ENCODE assay signal across 8 mouse cellular contexts in the genomic region with DNA sequence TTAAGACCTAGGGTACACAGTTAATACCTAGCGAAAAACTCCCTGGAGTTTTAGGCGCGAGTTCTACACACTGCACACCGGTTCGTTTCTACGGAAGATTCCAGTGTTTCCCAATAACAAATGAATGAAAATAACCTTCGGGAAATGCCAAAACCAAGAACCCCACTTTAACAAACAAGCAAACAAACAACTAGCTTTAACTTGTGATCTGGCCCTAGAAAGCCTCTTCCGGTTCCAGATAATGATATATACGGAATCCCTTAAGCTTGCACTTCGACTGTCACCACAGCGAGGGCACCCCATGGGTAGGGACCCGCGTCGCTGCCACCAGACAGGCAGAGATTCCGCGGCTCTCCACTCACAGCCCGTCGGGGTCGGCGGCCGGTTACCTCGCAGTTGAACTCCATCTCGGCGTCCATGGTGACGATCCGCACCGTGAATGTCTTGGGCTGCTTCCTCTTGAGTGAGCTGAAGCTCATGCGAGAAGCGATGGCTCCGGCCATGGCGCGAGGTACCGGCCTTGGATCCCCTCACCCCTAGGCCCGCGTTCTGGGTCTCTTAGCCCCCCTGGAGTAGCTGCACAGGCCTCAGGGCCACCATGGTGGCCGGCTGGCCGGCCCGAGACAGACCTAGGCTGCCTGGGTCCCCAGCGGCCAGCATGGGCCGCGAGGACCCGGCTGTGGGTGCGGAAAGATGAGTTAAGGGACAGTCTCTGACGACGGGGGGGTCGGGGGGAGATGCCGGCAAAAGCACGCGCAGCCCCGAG. TPM values are rescaled to one million over a fixed set of nuclear protein-coding genes. Genes with fewer than 3 reads are reported as not detected.
A peak's percentile ranks its signal among the peaks of the same experiment; 100 is the strongest.
DNase-seq lines count a peak whose midpoint lies in the region; ATAC-seq and TF ChIP-seq lines count a peak whose summit lies in the region.

No protein-coding gene starts in this region.

- intact Hi-C loops in left cerebral cortex, postnatal 36 days (cut with DNase I) = no loop called here

- no peak for TF ChIP-seq POLR2A in small intestine, adult 2 months (IDR thresholded peaks at IDR 0.05; ENCODE audit: low read depth, low read length)

- peak overlapping the region; percentile 81 for H3K4me2 ChIP-seq in forebrain, embryonic 15.5 days (replicated peaks)
- H3K4me2 ChIP-seq in hindbrain, embryonic 14.5 days (replicated peaks) = peak overlapping the region; percentile 70

- no peaks in the 10 kb centered on the region for H3K9me3 ChIP-seq in forebrain, embryonic 15.5 days
- no peaks in the 10 kb centered on the region for H3K9me3 ChIP-seq in hindbrain, embryonic 14.5 days (ENCODE audit: control insufficient read depth, low read length)

- H3K36me3 ChIP-seq in forebrain, embryonic 15.5 days = no peaks in the 10 kb centered on the region
- no peaks in the 10 kb centered on the region for H3K36me3 ChIP-seq in hindbrain, embryonic 14.5 days (replicated peaks; ENCODE audit: control insufficient read depth, insufficient read depth)
- H3K36me3 ChIP-seq in small intestine, adult 2 months (ENCODE audit: control insufficient read depth, insufficient read depth, low read length) = no peaks in the 10 kb centered on the region

- peaks cover 2% of the 10 kb centered on the region; the same call in 1 of the 2 replicates for H3K4me1 ChIP-seq in brown adipose tissue, adult 24 weeks (ENCODE audit: control insufficient read depth, insufficient read depth, insufficient read length, low read length)
- H3K4me1 ChIP-seq in forebrain, embryonic 15.5 days = peaks cover 25% of the 10 kb centered on the region
- H3K4me1 ChIP-seq in hindbrain, embryonic 14.5 days (replicated peaks; ENCODE audit: control insufficient read depth, insufficient read depth, low read length) = peaks cover 13% of the 10 kb centered on the region
- H3K4me1 ChIP-seq in small intestine, adult 2 months (ENCODE audit: control insufficient read depth, insufficient read depth, insufficient read length, low read length) = peaks cover 2% of the 10 kb centered on the region; the same call in 1 of the 2 replicates

- H3K27ac ChIP-seq in brown adipose tissue, adult 24 weeks (replicated peaks; ENCODE audit: low read depth, low read length) = peak overlapping the region; percentile 68
- H3K27ac ChIP-seq in forebrain, embryonic 15.5 days (replicated peaks) = peak overlapping the region; percentile 80
- H3K27ac ChIP-seq in hindbrain, embryonic 14.5 days = peak overlapping the region; percentile 84
- peak overlapping the region; percentile 48 for H3K27ac ChIP-seq in small intestine, adult 2 months (ENCODE audit: insufficient read depth, low read depth, low read length)

- DNase-seq in NIH3T3 (ENCODE audit: low read depth) = peak; percentile 55
- DNase-seq in hindbrain, embryonic 14.5 days (ENCODE audit: low spot score) = peak; percentile 44
- peak; percentile 31 to 47 for DNase-seq in left cerebral cortex, postnatal 36 days (ENCODE audit: low spot score in 2 of 2)
- DNase-seq in Muller cell, postnatal 12 days (ENCODE audit: inconsistent ontology term) = no peak

- WGBS in forebrain, embryonic 15.5 days = under 1% methylated on average over 50 of the region's 50 CpGs
- under 1% methylated on average over 50 of the region's 50 CpGs for WGBS in hindbrain, embryonic 14.5 days
- WGBS in small intestine, adult 2 months = under 1% methylated on average over 50 of the region's 50 CpGs

- TF ChIP-seq CTCF in small intestine, adult 2 months (IDR thresholded peaks at IDR 0.05; ENCODE audit: extremely low read depth, insufficient read length, insufficient replicate concordance, low read depth, low read length) = no peak

- peak; percentile 0; the same call in 1 of the 2 replicates for ATAC-seq in forebrain, embryonic 15.5 days (replicated peaks)
- peak; percentile 53 for ATAC-seq in hindbrain, embryonic 14.5 days (ENCODE audit: low FRiP score)
- peak; percentile 38 for ATAC-seq in megakaryocyte progenitor cell, adult 5-6 weeks (replicated peaks; ENCODE audit: poor library complexity)

- H3K9ac ChIP-seq in forebrain, embryonic 15.5 days (replicated peaks) = peak overlapping the region; percentile 96
- peak overlapping the region; percentile 83 for H3K9ac ChIP-seq in hindbrain, embryonic 14.5 days

- no peaks in the 10 kb centered on the region for H3K27me3 ChIP-seq in forebrain, embryonic 15.5 days
- no peaks in the 10 kb centered on the region for H3K27me3 ChIP-seq in hindbrain, embryonic 14.5 days (ENCODE audit: control insufficient read depth, insufficient read depth, low read length)
- no peaks in the 10 kb centered on the region for H3K27me3 ChIP-seq in small intestine, adult 2 months (ENCODE audit: control insufficient read depth, insufficient read depth, low read length)

- H3K4me3 ChIP-seq in brown adipose tissue, adult 24 weeks (ENCODE audit: insufficient read depth, low read depth, low read length) = peak overlapping the region; percentile 98
- H3K4me3 ChIP-seq in forebrain, embryonic 15.5 days = peak overlapping the region; percentile 99
- H3K4me3 ChIP-seq in hindbrain, embryonic 14.5 days (replicated peaks; ENCODE audit: low read length) = peak overlapping the region; percentile 69
- H3K4me3 ChIP-seq in small intestine, adult 2 months (ENCODE audit: low read depth, low read length) = peak overlapping the region; percentile 95

RNA-seq across cellular contexts. Expression of gene Nf2, which starts 0.7 kb away (rescaled TPM):
- 41.2 and 56.4 TPM in 2 replicates for polyA plus RNA-seq in brown adipose tissue, adult 24 weeks (2012; ENCODE audit: insufficient read depth, insufficient read length, missing spikeins)
- 67.2 and 67.3 TPM in 2 replicates for polyA plus RNA-seq in forebrain, embryonic 15.5 days (2015; fragmentation: Nextera tagmentation; extraction: Ambion mirVana)
- polyA plus RNA-seq in hindbrain, embryonic 14.5 days (2014; fragmentation: Nextera tagmentation; extraction: Ambion mirVana) = 63.9 and 65.5 TPM in 2 replicates
- total RNA-seq in left cerebral cortex, postnatal 36 days (2021) = 10 to 100 TPM; 73.3 to 75.0 TPM
- total RNA-seq in megakaryocyte progenitor cell, adult 5-6 weeks (2015) = 17.4 and 17.9 TPM in 2 replicates
- total RNA-seq in megakaryocyte progenitor cell, adult 5-6 weeks (2017) = 48.1 and 64.9 TPM in 2 replicates
- polyA plus RNA-seq in small intestine, adult 2 months (2012; rRNA removed) = 26.1 and 43.5 TPM in 2 replicates

RNA-seq across cellular contexts. Expression of gene Nipsnap1, which starts 25.1 kb away (rescaled TPM):
- 24.9 and 35.0 TPM in 2 replicates for polyA plus RNA-seq in brown adipose tissue, adult 24 weeks (2012; ENCODE audit: insufficient read depth, insufficient read length, missing spikeins)
- 133 and 140 TPM in 2 replicates for polyA plus RNA-seq in forebrain, embryonic 15.5 days (2015; fragmentation: Nextera tagmentation; extraction: Ambion mirVana)
- polyA plus RNA-seq in hindbrain, embryonic 14.5 days (2014; fragmentation: Nextera tagmentation; extraction: Ambion mirVana) = 116 and 118 TPM in 2 replicates
- total RNA-seq in left cerebral cortex, postnatal 36 days (2021) = 10 to 100 TPM; 85.0 to 90.8 TPM
- total RNA-seq in megakaryocyte progenitor cell, adult 5-6 weeks (2015) = 12.0 and 13.7 TPM in 2 replicates
- 20.5 and 21.5 TPM in 2 replicates for total RNA-seq in megakaryocyte progenitor cell, adult 5-6 weeks (2017)
- polyA plus RNA-seq in small intestine, adult 2 months (2012; rRNA removed) = 35.3 and 43.4 TPM in 2 replicates

RNA-seq across cellular contexts. Expression of gene Thoc5, which starts 46.5 kb away (rescaled TPM):
- polyA plus RNA-seq in brown adipose tissue, adult 24 weeks (2012; ENCODE audit: insufficient read depth, insufficient read length, missing spikeins) = 14.9 and 18.1 TPM in 2 replicates
- polyA plus RNA-seq in forebrain, embryonic 15.5 days (2015; fragmentation: Nextera tagmentation; extraction: Ambion mirVana) = 64.6 and 64.8 TPM in 2 replicates
- 53.3 TPM in 2 replicates for polyA plus RNA-seq in hindbrain, embryonic 14.5 days (2014; fragmentation: Nextera tagmentation; extraction: Ambion mirVana)
- 10 to 100 TPM; 35.7 to 45.4 TPM for total RNA-seq in left cerebral cortex, postnatal 36 days (2021)
- 19.7 and 20.7 TPM in 2 replicates for total RNA-seq in megakaryocyte progenitor cell, adult 5-6 weeks (2015)
- 51.9 and 56.1 TPM in 2 replicates for total RNA-seq in megakaryocyte progenitor cell, adult 5-6 weeks (2017)
- 7.1 and 14.1 TPM in 2 replicates for polyA plus RNA-seq in small intestine, adult 2 months (2012; rRNA removed)

Comparison
In these comparisons a context has a peak if more than half of its experiments do, and no peak if none do; other contexts are left out.
1. ATAC-seq: peak in every context shown above with its lines; median percentile 53 in hindbrain, embryonic 14.5 days; 38 in megakaryocyte progenitor cell, adult 5-6 weeks; 0 in forebrain, embryonic 15.5 days.